Mouse (Mus musculus): ENCODE data around the gene Cnga1. TPM values are rescaled to one million over a fixed set of nuclear protein-coding genes. Genes with fewer than 3 reads are reported as not detected.
"Not testable (repeated sequence)": the region's sequence is repeated elsewhere in the genome, so short reads cannot be mapped to it uniquely, and the experiment has no call there.

The Cnga1 gene
- polyA plus RNA-seq, 1 experiment from 2014 or later, result not detected

GRCm38 (mm10) chr5:72630026-72630425 lies 14.0 kb downstream of the Cnga1 start:
- H3K9ac ChIP-seq, result no peak overlapping the region
- no peak overlapping the region for H3K4me3 ChIP-seq
- no peak overlapping the region for H3K27ac ChIP-seq
- ATAC-seq (replicated peaks), result no peak
- no peaks in the 10 kb centered on the region for H3K9me3 ChIP-seq
- H3K4me2 ChIP-seq, result no peak overlapping the region
- no peaks in the 10 kb centered on the region for H3K4me1 ChIP-seq
- no peaks in the 10 kb centered on the region for H3K36me3 ChIP-seq (replicated peaks)
- H3K27me3 ChIP-seq (replicated peaks), result no peaks in the 10 kb centered on the region
- WGBS, result 91% methylated on average over 6 of the region's 6 CpGs

- no peak overlapping the region for H3K9ac ChIP-seq
- no peaks in the 10 kb centered on the region for H3K36me3 ChIP-seq (replicated peaks)
- H3K9me3 ChIP-seq, result no peaks in the 10 kb centered on the region
- 93% methylated on average over 1 of the region's 1 CpGs for WGBS
- ATAC-seq (replicated peaks), result no peak
- H3K4me3 ChIP-seq, result no peak overlapping the region
- H3K4me1 ChIP-seq, result no peaks in the 10 kb centered on the region
- no peak overlapping the region for H3K4me2 ChIP-seq
- no peaks in the 10 kb centered on the region for H3K27me3 ChIP-seq (replicated peaks)
- no peak overlapping the region for H3K27ac ChIP-seq
These were observed 23.1 kb downstream of the Cnga1 start for GRCm38 (mm10) chr5:72621022-72621421.

GRCm38 (mm10) chr5:72617413-72617812 lies 26.7 kb downstream of the Cnga1 start:
- Histone ChIP-seq H3K4me2 (no peak overlapping the region), H3K9me3 (no peaks in the 10 kb centered on the region), H3K4me3 (no peak overlapping the region), H3K4me1 (no peaks in the 10 kb centered on the region), H3K27ac (no peak overlapping the region), H3K9ac (no peak overlapping the region), H3K36me3 (replicated peaks) (no peaks in the 10 kb centered on the region), H3K27me3 (replicated peaks) (no peaks in the 10 kb centered on the region)
- WGBS, result 80% methylated on average over 4 of the region's 4 CpGs
- no peak for ATAC-seq (replicated peaks)

GRCm38 (mm10) chr5:72603138-72603537 lies 40.9 kb downstream of the Cnga1 start:
- no peaks in the 10 kb centered on the region for H3K4me1 ChIP-seq
- 87% methylated on average over 4 of the region's 4 CpGs for WGBS
- no peaks in the 10 kb centered on the region for H3K27me3 ChIP-seq (replicated peaks)

GRCm38 (mm10) chr5:72601006-72601405 lies 43.1 kb downstream of the Cnga1 start:
- Histone ChIP-seq H3K27me3 (replicated peaks) (no peaks in the 10 kb centered on the region), H3K4me2 (no peak overlapping the region), H3K27ac (no peak overlapping the region), H3K4me1 (no peaks in the 10 kb centered on the region), H3K9me3 (no peaks in the 10 kb centered on the region), H3K9ac (no peak overlapping the region), H3K4me3 (no peak overlapping the region), H3K36me3 (replicated peaks) (no peaks in the 10 kb centered on the region)
- 12% methylated on average over 5 of the region's 5 CpGs for WGBS
- ATAC-seq (replicated peaks), result no peak

More at GRCm38 (mm10) chr5:72603138-72603537, 40.9 kb downstream of the Cnga1 start:
- H3K9ac ChIP-seq, result no peak overlapping the region
- H3K4me3 ChIP-seq, result no peak overlapping the region
- H3K4me2 ChIP-seq, result no peak overlapping the region
- no peak for ATAC-seq (replicated peaks)
- H3K9me3 ChIP-seq, result no peaks in the 10 kb centered on the region
- H3K27ac ChIP-seq, result no peak overlapping the region
- H3K36me3 ChIP-seq (replicated peaks), result no peaks in the 10 kb centered on the region

GRCm38 (mm10) chr5:72587192-72587681 lies 56.8 kb downstream of the Cnga1 start, which contains the start of gene Gm5868:
Gene Gm5868, minus strand, starts transcription at chr5:72587551.
- H3K9ac ChIP-seq, result peak within 1 kb of the TSS; percentile 26
- peak within 1 kb of the TSS; percentile 68 for H3K4me2 ChIP-seq
- no peaks in the 10 kb centered on the region for H3K27me3 ChIP-seq (replicated peaks)
- H3K27ac ChIP-seq, result no peak within 1 kb of the TSS
- no peaks in the 10 kb centered on the region for H3K9me3 ChIP-seq
- ATAC-seq (replicated peaks), result peak; percentile 89
- H3K4me1 ChIP-seq, result 0 out of 2 replicates have a peak, but pooled peaks cover 6% of the 10 kb centered on the region
- H3K4me3 ChIP-seq, result peak within 1 kb of the TSS; percentile 42
- no peaks in the 10 kb centered on the region for H3K36me3 ChIP-seq (replicated peaks)
- WGBS, result 1% methylated on average over 38 of the region's 38 CpGs

GRCm38 (mm10) chr5:72586667-72587191 lies 57.3 kb downstream of the Cnga1 start:
- H3K4me1 ChIP-seq; H3K36me3 ChIP-seq (replicated peaks); H3K27me3 ChIP-seq (replicated peaks); H3K9me3 ChIP-seq; H3K27ac ChIP-seq: not testable (repeated sequence)
- WGBS, result 48% methylated on average over 25 of the region's 25 CpGs
- ATAC-seq (replicated peaks), result peak; percentile 81
- Histone ChIP-seq H3K4me2 (peak overlapping the region; percentile 68), H3K4me3 (peak overlapping the region; percentile 42), H3K9ac (peak overlapping the region; percentile 26; the same call in 1 of the 2 replicates)

- not testable (repeated sequence) for H3K4me2 ChIP-seq; H3K27ac ChIP-seq; H3K9me3 ChIP-seq; H3K4me3 ChIP-seq; H3K4me1 ChIP-seq; H3K36me3 ChIP-seq (replicated peaks); H3K27me3 ChIP-seq (replicated peaks); H3K9ac ChIP-seq
- 53% methylated on average over 7 of the region's 7 CpGs for whole genome bisulfite sequencing
- ATAC-seq (replicated peaks), result peak; percentile 10; the same call in 1 of the 2 replicates
These were observed 58.0 kb downstream of the Cnga1 start for GRCm38 (mm10) chr5:72586122-72586521.

GRCm38 (mm10) chr5:72580970-72581332 lies 63.1 kb downstream of the Cnga1 start, which contains the start of gene Zar1:
Gene Zar1, minus strand, starts transcription at chr5:72581254.
- Histone ChIP-seq H3K4me2 (peak within 1 kb of the TSS; percentile 77), H3K4me3 (peak within 1 kb of the TSS; percentile 45), H3K9ac (peak within 1 kb of the TSS; percentile 41)
- not testable (repeated sequence) for H3K9me3 ChIP-seq; H3K4me1 ChIP-seq; H3K36me3 ChIP-seq (replicated peaks); H3K27me3 ChIP-seq (replicated peaks); H3K27ac ChIP-seq
- 6% methylated on average over 21 of the region's 21 CpGs for whole genome bisulfite sequencing
- peak; percentile 77 for ATAC-seq (replicated peaks)

GRCm38 (mm10) chr5:72580088-72580969 lies 63.7 kb downstream of the Cnga1 start:
- not testable (repeated sequence) for H3K4me1 ChIP-seq; H3K27me3 ChIP-seq (replicated peaks); H3K27ac ChIP-seq; H3K9me3 ChIP-seq; H3K36me3 ChIP-seq (replicated peaks)
- ATAC-seq (replicated peaks), result peak; percentile 87
- Histone ChIP-seq H3K4me3 (peak overlapping the region; percentile 45), H3K4me2 (peak overlapping the region; percentile 77), H3K9ac (peak overlapping the region; percentile 41)
- WGBS, result 4% methylated on average over 63 of the region's 73 CpGs

- H3K4me2 ChIP-seq; H3K9ac ChIP-seq; H3K9me3 ChIP-seq; H3K27me3 ChIP-seq (replicated peaks); ATAC-seq (replicated peaks); H3K4me3 ChIP-seq; H3K4me1 ChIP-seq; H3K36me3 ChIP-seq (replicated peaks); H3K27ac ChIP-seq: not testable (repeated sequence)
- WGBS, result 23% methylated on average over 10 of the region's 10 CpGs
These were observed 64.5 kb downstream of the Cnga1 start for GRCm38 (mm10) chr5:72579599-72579998.

- no peaks in the 10 kb centered on the region for H3K9me3 ChIP-seq
- no peak for ATAC-seq (replicated peaks)
- H3K27ac ChIP-seq, result no peak overlapping the region
- H3K27me3 ChIP-seq (replicated peaks), result no peaks in the 10 kb centered on the region
- H3K36me3 ChIP-seq (replicated peaks), result no peaks in the 10 kb centered on the region
- WGBS, result 94% methylated on average over 5 of the region's 5 CpGs
- H3K4me2 ChIP-seq, result no peak overlapping the region
- no peaks in the 10 kb centered on the region for H3K4me1 ChIP-seq
- no peak overlapping the region for H3K9ac ChIP-seq
- H3K4me3 ChIP-seq, result no peak overlapping the region
These were observed 78.5 kb downstream of the Cnga1 start for GRCm38 (mm10) chr5:72565621-72566020.
